Mouse (Mus musculus) megakaryocyte, adult 5-6 weeks (primary cell): ENCODE measurements at regions not wholly inside any gene's neighbourhood (a gene's known extent, or its start where the extent isn't known, plus 50 kb on each side); places are given as distances from the start of the nearest gene placed in this dataset.

Experiments used
- ATAC-seq: 2 replicates; pipeline ENCODE4 v1.8.0; 2016; ENCODE audit warnings: mild to moderate bottlenecking, inconsistent platforms; ENCODE audit not compliant: poor library complexity, severe bottlenecking

- ATAC-seq: no peak
These were observed 208.8 kb upstream of the Plpp4 start for GRCm38 (mm10) chr7:129048023-129048422.

- ATAC-seq: no peak
These were observed 207.1 kb upstream of the Plpp4 start for GRCm38 (mm10) chr7:129049726-129050125.

- no peak for ATAC-seq
These were observed 206.2 kb upstream of the Plpp4 start for GRCm38 (mm10) chr7:129050675-129051074.

- no peak for ATAC-seq
These were observed 189.9 kb upstream of the Plpp4 start for GRCm38 (mm10) chr7:129066891-129067290.

- ATAC-seq: no peak
These were observed 188.7 kb upstream of the Plpp4 start for GRCm38 (mm10) chr7:129068137-129068536.

GRCm38 (mm10) chr7:129079786-129080185, 177.0 kb upstream of the Plpp4 start:
- ATAC-seq: no peak

- ATAC-seq: no peak
These were observed 165.4 kb upstream of the Plpp4 start for GRCm38 (mm10) chr7:129091441-129091840.

- no peak for ATAC-seq
These were observed 160.3 kb upstream of the Plpp4 start for GRCm38 (mm10) chr7:129096374-129097069.

- ATAC-seq: no peak
These were observed 154.4 kb upstream of the Plpp4 start for GRCm38 (mm10) chr7:129102437-129102836.

GRCm38 (mm10) chr7:129134176-129134575, 122.7 kb upstream of the Plpp4 start:
- ATAC-seq: no peak

- ATAC-seq: no peak
These were observed 122.1 kb upstream of the Plpp4 start for GRCm38 (mm10) chr7:129134661-129135215.

GRCm38 (mm10) chr7:129137303-129137990, 119.4 kb upstream of the Plpp4 start:
- ATAC-seq: no peak

GRCm38 (mm10) chr7:129141942-129142598, 114.8 kb upstream of the Plpp4 start:
- no peak for ATAC-seq

GRCm38 (mm10) chr7:129142599-129142949, 114.3 kb upstream of the Plpp4 start:
- no peak for ATAC-seq

GRCm38 (mm10) chr7:129155577-129155976, 101.3 kb upstream of the Plpp4 start:
- ATAC-seq: no peak

GRCm38 (mm10) chr7:129169971-129170370, 86.9 kb upstream of the Plpp4 start:
- ATAC-seq: no peak

- ATAC-seq: no peak
These were observed 65.9 kb upstream of the Plpp4 start for GRCm38 (mm10) chr7:129190933-129191332.

- no peak for ATAC-seq
These were observed 49.8 kb upstream of the Plpp4 start for GRCm38 (mm10) chr7:129207029-129207428.
